In genomic region chr15:25415958-25416357, GRCm38 (mm10) we compare ENCODE assay signal across 17 mouse cellular contexts. TPM values are rescaled to one million over a fixed set of nuclear protein-coding genes. Genes with fewer than 3 reads are reported as not detected.
A peak's percentile ranks its signal among the peaks of the same experiment; 100 is the strongest.
DNase-seq lines count a peak whose midpoint lies in the region; ATAC-seq and TF ChIP-seq lines count a peak whose summit lies in the region.
"Had no signal": no experiment of that assay in that cellular context is flagged by ENCODE, and none has a peak within 500 bp of the region (broad histone marks: within the 10 kb centered on the region; RNA-seq: fewer than 3 reads in every experiment).

No protein-coding gene starts in this region.

- no peaks in the 10 kb centered on the region for H3K27me3 ChIP-seq in forebrain, embryonic 14.5 days (replicated peaks; ENCODE audit: control insufficient read depth, insufficient read depth, low read length)
- H3K27me3 ChIP-seq in neural tube, embryonic 15.5 days (replicated peaks), result no peaks in the 10 kb centered on the region
- no peaks in the 10 kb centered on the region for H3K27me3 ChIP-seq in lung, postnatal 0 days (replicated peaks; ENCODE audit: insufficient read depth, low read length)

- intact Hi-C loops in left cerebral cortex, adult 2 months (cut with DNase I), result loop anchor here (1.0 to 2.0 kb wide), 4 partner anchors 271 to 827 kb away; no protein-coding TSS in a partner anchor
- intact Hi-C loops in left cerebral cortex, postnatal 36 days (cut with DNase I), result loop anchor here (1.0 to 10.0 kb wide), 4 partner anchors 281 to 820 kb away; no protein-coding TSS in a partner anchor

- peaks cover 8% of the 10 kb centered on the region for H3K4me1 ChIP-seq in forebrain, embryonic 14.5 days (ENCODE audit: control insufficient read depth, insufficient read depth, low read length)
- H3K4me1 ChIP-seq in neural tube, embryonic 15.5 days, result peaks cover 15% of the 10 kb centered on the region
- no peaks in the 10 kb centered on the region for H3K4me1 ChIP-seq in lung, postnatal 0 days (ENCODE audit: insufficient read depth, low read depth, low read length)

- peak overlapping the region; percentile 83 for H3K27ac ChIP-seq in left cerebral cortex, adult 2 months
- H3K27ac ChIP-seq in forebrain, embryonic 14.5 days (ENCODE audit: low read depth, low read length), result peak overlapping the region; percentile 30; the same call in 1 of the 2 replicates
- H3K27ac ChIP-seq in neural tube, embryonic 15.5 days (replicated peaks), result peak overlapping the region; percentile 99
- H3K27ac ChIP-seq in lung, postnatal 0 days (ENCODE audit: low read length), result no peak overlapping the region
- H3K27ac ChIP-seq: limb, embryonic 10.5 days had no signal

- H3K4me2 ChIP-seq in forebrain, embryonic 14.5 days (ENCODE audit: low read length), result peak overlapping the region; percentile 61
- H3K4me2 ChIP-seq in neural tube, embryonic 15.5 days, result peak overlapping the region; percentile 80
- no peak overlapping the region for H3K4me2 ChIP-seq in lung, postnatal 0 days (replicated peaks; ENCODE audit: low read depth, low read length)

- H3K4me3 ChIP-seq in left cerebral cortex, adult 2 months, result peak overlapping the region; percentile 54
- H3K4me3 ChIP-seq in forebrain, embryonic 14.5 days (ENCODE audit: low read depth, low read length), result peak overlapping the region; percentile 99
- peak overlapping the region; percentile 86 for H3K4me3 ChIP-seq in neural tube, embryonic 15.5 days (replicated peaks)
- no peak overlapping the region for H3K4me3 ChIP-seq in lung, postnatal 0 days (ENCODE audit: low read depth, low read length)
- H3K4me3 ChIP-seq: erythroblast, embryonic 14.5 days; limb, embryonic 10.5 days had no signal

- no peak for TF ChIP-seq EP300 in lung, postnatal 0 days (IDR thresholded peaks at IDR 0.05)

- H3K36me3 ChIP-seq in forebrain, embryonic 14.5 days (ENCODE audit: control insufficient read depth, insufficient read depth, low read length), result no peaks in the 10 kb centered on the region
- H3K36me3 ChIP-seq in neural tube, embryonic 15.5 days, result no peaks in the 10 kb centered on the region
- H3K36me3 ChIP-seq in lung, postnatal 0 days (ENCODE audit: insufficient read depth, low read length), result no peaks in the 10 kb centered on the region
- H3K36me3 ChIP-seq: G1E; limb, embryonic 10.5 days had no signal

- DNase-seq in left cerebral cortex, adult 2 months (ENCODE audit: extremely low spot score in 1 of 2, low spot score in 2 of 2), result no peak
- DNase-seq in left cerebral cortex, postnatal 36 days (ENCODE audit: low spot score in 2 of 2), result no peak
- DNase-seq in forebrain, embryonic 14.5 days (ENCODE audit: low spot score), result peak; percentile 85
- peak; percentile 56 for DNase-seq in mesoderm, embryonic 11.5 days (ENCODE audit: low read depth, low spot score)
- DNase-seq in kidney, postnatal 36 days, result no peak
- DNase-seq in cerebellum, postnatal 36 days, result no peak
- no peak for DNase-seq in lung, postnatal 0 days (ENCODE audit: low spot score)
- DNase-seq: B cell, adult 2 months; cerebellum, adult 9-10 months; gastrocnemius, postnatal 25 days; kidney, adult 2 months; liver, postnatal 0 days; thymus, adult 2 months had no signal

- H3K9ac ChIP-seq in forebrain, embryonic 14.5 days (ENCODE audit: low read length), result peak overlapping the region; percentile 100
- peak overlapping the region; percentile 52 for H3K9ac ChIP-seq in neural tube, embryonic 15.5 days (replicated peaks)
- H3K9ac ChIP-seq in lung, postnatal 0 days (replicated peaks; ENCODE audit: low read depth), result no peak overlapping the region
- H3K9ac ChIP-seq: liver, postnatal 0 days had no signal

- no peak for TF ChIP-seq CTCF in left cerebral cortex, adult 2 months (IDR thresholded peaks at IDR 0.05)
- TF ChIP-seq CTCF in lung, postnatal 0 days (IDR thresholded peaks at IDR 0.05), result no peak

- no peaks in the 10 kb centered on the region for H3K9me3 ChIP-seq in forebrain, embryonic 14.5 days (replicated peaks; ENCODE audit: control insufficient read depth, low read length)
- no peaks in the 10 kb centered on the region for H3K9me3 ChIP-seq in neural tube, embryonic 15.5 days (replicated peaks)
- no peaks in the 10 kb centered on the region for H3K9me3 ChIP-seq in lung, postnatal 0 days (ENCODE audit: low read length)
- H3K9me3 ChIP-seq: limb, embryonic 10.5 days had no signal

- WGBS in forebrain, embryonic 14.5 days, result 24% methylated on average over 4 of the region's 4 CpGs
- WGBS in neural tube, embryonic 15.5 days, result 30% methylated on average over 4 of the region's 4 CpGs
- 74% methylated on average over 4 of the region's 4 CpGs for WGBS in lung, postnatal 0 days

- ATAC-seq in forebrain, embryonic 14.5 days, result no peak
- no peak for ATAC-seq in neural tube, embryonic 15.5 days (ENCODE audit: low FRiP score)
- no peak for ATAC-seq in lung, postnatal 0 days
- ATAC-seq: liver, postnatal 0 days had no signal

RNA-seq across cellular contexts. Expression of gene Basp1, which starts 2.4 kb away (rescaled TPM):
- total RNA-seq in left cerebral cortex, adult 2 months (2021), result 100 to 1,000 TPM; 653 to 673 TPM
- 100 to 1,000 TPM; 645 to 834 TPM for total RNA-seq in left cerebral cortex, postnatal 36 days (2021)
- polyA plus RNA-seq in forebrain, embryonic 14.5 days (2014; fragmentation: Nextera tagmentation; extraction: Ambion mirVana), result 154 and 164 TPM in 2 replicates
- 215 and 360 TPM in 2 replicates for polyA plus RNA-seq in neural tube, embryonic 15.5 days (2015; fragmentation: Nextera tagmentation; extraction: Ambion mirVana)
- polyA plus RNA-seq in lung, postnatal 0 days (2015; fragmentation: Nextera tagmentation; extraction: Ambion mirVana), result 7.1 and 8.7 TPM in 2 replicates
- total RNA-seq: G1E had no signal
- polyA plus RNA-seq: G1E had no signal

Comparison
In these comparisons a context has a peak if more than half of its experiments do, and no peak if none do; other contexts are left out.
1. DNase-seq: peak in forebrain, embryonic 14.5 days (single experiment) and mesoderm, embryonic 11.5 days (single experiment); none in left cerebral cortex, adult 2 months (0 of 2), left cerebral cortex, postnatal 36 days (0 of 2), kidney, postnatal 36 days (0 of 2), cerebellum, postnatal 36 days (0 of 2) and lung, postnatal 0 days (single experiment).
2. RNA of gene Basp1, which starts 2.4 kb away (polyA plus RNA-seq): 215 to 360 TPM in neural tube, embryonic 15.5 days and 154 to 164 TPM in forebrain, embryonic 14.5 days; 7.1 to 8.7 TPM in lung, postnatal 0 days; every median in the first group is over 10 times any median in the second.